Mouse (Mus musculus) liver, embryonic 14.5 days (tissue): ENCODE data around the gene C1ql4. TPM values are rescaled to one million over a fixed set of nuclear protein-coding genes. Genes with fewer than 3 reads are reported as not detected.

Experiments
- ATAC-seq: fragments of 200-750 bp; cut with Nextera tagmentation; 2 replicates; pipeline ENCODE4 v1.8.0; 2017; ENCODE audit warnings: moderate number of reproducible peaks, mild to moderate bottlenecking, moderate library complexity; ENCODE audit not compliant: insufficient read depth
- DNase-seq, 3 experiments: peaks; one replicate each; pipeline ENCODE4 v3.0.0-alpha.2; 2012 to 2013; ENCODE audit warnings: low read depth in 3 of 3, low spot score in 3 of 3
- H3K27ac ChIP-seq: fragments of 300-500 bp; sonication (generic); 2 replicates; pipeline ENCODE4 v1.5.1; 2014; ENCODE audit warnings: moderate library complexity, mild to moderate bottlenecking, control low read depth, inconsistent platforms
- H3K27me3 ChIP-seq: fragments of 300-500 bp; sonication (generic); 2 replicates; pipeline ENCODE4 v1.6.1; 2014; ENCODE audit warnings: mild to moderate bottlenecking, low read length, moderate library complexity; ENCODE audit not compliant: control insufficient read depth, insufficient read depth
- H3K36me3 ChIP-seq: fragments of 300-500 bp; sonication (generic); replicated peaks from 2 replicates; pipeline ENCODE4 v1.6.1; 2014; ENCODE audit warnings: low read depth; ENCODE audit not compliant: control insufficient read depth, insufficient read depth
- H3K4me1 ChIP-seq, 2 experiments: fragments of 200-500 bp in 1 of 2; fragments of 300-500 bp in 1 of 2; sonication (generic) in 1 of 2; replicated peaks; 2 replicates each; pipeline ENCODE4 v1.6.1; 2012 to 2014; ENCODE audit warnings: antibody characterized with exemption in 1 of 2, inconsistent platforms in 1 of 2, low read length in 1 of 2; ENCODE audit not compliant: control insufficient read depth in 2 of 2, insufficient read depth in 2 of 2
- H3K4me2 ChIP-seq: fragments of 300-500 bp; sonication (generic); 2 replicates; pipeline ENCODE4 v1.6.1; 2014; ENCODE audit warnings: low read depth, mild to moderate bottlenecking, control low read depth, moderate library complexity
- H3K4me3 ChIP-seq, 2 experiments: fragments of 200-500 bp in 1 of 2; fragments of 300-500 bp in 1 of 2; sonication (generic) in 1 of 2; 2 replicates each; pipeline ENCODE4 v1.5.1; 2012 to 2014; ENCODE audit warnings: low read depth in 2 of 2, low read length in 2 of 2, mild to moderate bottlenecking in 2 of 2, control low read depth in 1 of 2, inconsistent platforms in 1 of 2, moderate library complexity in 1 of 2; ENCODE audit not compliant: insufficient read depth in 1 of 2
- H3K9ac ChIP-seq: fragments of 300-500 bp; sonication (generic); replicated peaks from 2 replicates; pipeline ENCODE4 v1.6.1; 2014; ENCODE audit warnings: mild to moderate bottlenecking, control low read depth, moderate library complexity
- H3K9me3 ChIP-seq: fragments of 300-500 bp; sonication (generic); 2 replicates; pipeline ENCODE4 v1.6.1; 2016; ENCODE audit warnings: low read length, mixed read lengths; ENCODE audit not compliant: control insufficient read depth
- CTCF ChIP-seq: IDR thresholded peaks from 2 replicates; pipeline ENCODE4 v1.5.1; 2016; ENCODE audit warnings: antibody characterized with exemption, low read depth, control low read depth
- EP300 ChIP-seq: IDR thresholded peaks from 2 replicates; pipeline ENCODE4 v1.6.1; 2016; ENCODE audit warnings: antibody characterized with exemption, low read depth
- WGBS: fragments of 180-500 bp; shearing (Covaris S2); extraction: QIAGEN DNeasy Blood & Tissue Kit; methylation state at CpG from one replicate; pipeline ENCODE4 v1.1.7; 2014; ENCODE audit not compliant: insufficient replicate concordance; 5-methylcytosine and 5-hydroxymethylcytosine counted together
- polyA plus RNA-seq, 2 experiments: library from polyadenylated mRNA; depleted of rRNA in 1 of 2; stranded (reverse) in 1 of 2; unstranded in 1 of 2; fragments of >200 nt; fragmentation: Nextera tagmentation in 1 of 2; extraction: Ambion mirVana in 1 of 2; gene quantifications; 2 replicates each; pipeline versions ENCODE4 v1.2.1 to v1.2.3; 2012 to 2014

Gene C1ql4
- polyA plus RNA-seq, 2 experiments = not detected

- no peaks in the 10 kb centered on the region; a peak in 1 of 4 replicates for H3K4me1 ChIP-seq
- TF ChIP-seq EP300 (no peak), CTCF (peak; percentile 74)
- 58% methylated on average over 26 of the region's 26 CpGs for WGBS
- peaks cover 27% of the 10 kb centered on the region for H3K36me3 ChIP-seq
- H3K27ac ChIP-seq = no peak overlapping the region
- H3K9me3 ChIP-seq = no peaks in the 10 kb centered on the region
- no peak overlapping the region for H3K9ac ChIP-seq
- ATAC-seq = no peak
- no peaks in the 10 kb centered on the region for H3K27me3 ChIP-seq
- DNase-seq = no peak
- H3K4me3 ChIP-seq = no peak overlapping the region
- H3K4me2 ChIP-seq = no peak overlapping the region
Measured at GRCm38 (mm10) chr15:99039996-99040919, 47.4 kb downstream of the C1ql4 start.

GRCm38 (mm10) chr15:99039306-99039705, 48.3 kb downstream of the C1ql4 start:
- H3K4me3 ChIP-seq = no peak overlapping the region
- H3K36me3 ChIP-seq = peaks cover 37% of the 10 kb centered on the region
- H3K9ac ChIP-seq = no peak overlapping the region
- DNase-seq (no peak), ATAC-seq (no peak)
- TF ChIP-seq EP300 (no peak), CTCF (no peak)
- no peaks in the 10 kb centered on the region for H3K9me3 ChIP-seq
- H3K4me2 ChIP-seq = no peak overlapping the region
- H3K27ac ChIP-seq = no peak overlapping the region
- H3K4me1 ChIP-seq = no peaks in the 10 kb centered on the region; a peak in 1 of 4 replicates
- WGBS = 69% methylated on average over 4 of the region's 4 CpGs
- no peaks in the 10 kb centered on the region for H3K27me3 ChIP-seq

- WGBS = 87% methylated on average over 5 of the region's 5 CpGs
- Histone ChIP-seq H3K4me2 (no peak overlapping the region), H3K4me1 (peaks cover under 1 to 2% of the 10 kb centered on the region in 2 experiments; a peak in 3 of 4 replicates), H3K27me3 (no peaks in the 10 kb centered on the region), H3K27ac (no peak overlapping the region), H3K9ac (no peak overlapping the region), H3K9me3 (no peaks in the 10 kb centered on the region), H3K36me3 (peaks cover 39% of the 10 kb centered on the region), H3K4me3 (no peak overlapping the region)
- TF ChIP-seq EP300 = no peak
- no peak for TF ChIP-seq CTCF
- DNase-seq (no peak), ATAC-seq (no peak)
Measured at GRCm38 (mm10) chr15:99038797-99039196, 48.8 kb downstream of the C1ql4 start.

- H3K4me3 ChIP-seq = no peak overlapping the region
- no peak for ATAC-seq
- H3K4me1 ChIP-seq = peaks cover 7 to 9% of the 10 kb centered on the region in 2 experiments
- no peak for TF ChIP-seq CTCF
- no peak for TF ChIP-seq EP300
- no peaks in the 10 kb centered on the region for H3K27me3 ChIP-seq
- peaks cover 46% of the 10 kb centered on the region for H3K36me3 ChIP-seq
- no peak overlapping the region for H3K4me2 ChIP-seq
- WGBS = 72% methylated on average over 1 of the region's 1 CpGs
- H3K9me3 ChIP-seq = no peaks in the 10 kb centered on the region
- H3K27ac ChIP-seq = no peak overlapping the region
- DNase-seq = no peak
- no peak overlapping the region for H3K9ac ChIP-seq
Measured at GRCm38 (mm10) chr15:99038025-99038424, 49.6 kb downstream of the C1ql4 start.

GRCm38 (mm10) chr15:99036249-99036905, 51.2 kb downstream of the C1ql4 start:
- no peak overlapping the region for H3K4me2 ChIP-seq
- no peaks in the 10 kb centered on the region for H3K27me3 ChIP-seq
- ATAC-seq = no peak
- no peak overlapping the region for H3K9ac ChIP-seq
- H3K4me1 ChIP-seq = peaks cover 19 to 21% of the 10 kb centered on the region in 2 experiments
- no peaks in the 10 kb centered on the region for H3K9me3 ChIP-seq
- WGBS = 90% methylated on average over 8 of the region's 8 CpGs
- H3K27ac ChIP-seq = no peak overlapping the region
- no peak for TF ChIP-seq CTCF
- H3K36me3 ChIP-seq = peaks cover 58% of the 10 kb centered on the region
- H3K4me3 ChIP-seq = no peak overlapping the region
- DNase-seq = no peak
